Mouse (Mus musculus): ENCODE results near the gene Vmac.

Gene Vmac

GRCm38 (mm10) chr17:56717363-56718058 lies at the start of gene Vmac, which contains the start of gene Ndufa11:
TSS of gene Vmac (minus strand) at chr17:56718022.
TSS of gene Ndufa11 (plus strand) at chr17:56717767.
- DNase-seq, result peak; percentile 93

DNA sequence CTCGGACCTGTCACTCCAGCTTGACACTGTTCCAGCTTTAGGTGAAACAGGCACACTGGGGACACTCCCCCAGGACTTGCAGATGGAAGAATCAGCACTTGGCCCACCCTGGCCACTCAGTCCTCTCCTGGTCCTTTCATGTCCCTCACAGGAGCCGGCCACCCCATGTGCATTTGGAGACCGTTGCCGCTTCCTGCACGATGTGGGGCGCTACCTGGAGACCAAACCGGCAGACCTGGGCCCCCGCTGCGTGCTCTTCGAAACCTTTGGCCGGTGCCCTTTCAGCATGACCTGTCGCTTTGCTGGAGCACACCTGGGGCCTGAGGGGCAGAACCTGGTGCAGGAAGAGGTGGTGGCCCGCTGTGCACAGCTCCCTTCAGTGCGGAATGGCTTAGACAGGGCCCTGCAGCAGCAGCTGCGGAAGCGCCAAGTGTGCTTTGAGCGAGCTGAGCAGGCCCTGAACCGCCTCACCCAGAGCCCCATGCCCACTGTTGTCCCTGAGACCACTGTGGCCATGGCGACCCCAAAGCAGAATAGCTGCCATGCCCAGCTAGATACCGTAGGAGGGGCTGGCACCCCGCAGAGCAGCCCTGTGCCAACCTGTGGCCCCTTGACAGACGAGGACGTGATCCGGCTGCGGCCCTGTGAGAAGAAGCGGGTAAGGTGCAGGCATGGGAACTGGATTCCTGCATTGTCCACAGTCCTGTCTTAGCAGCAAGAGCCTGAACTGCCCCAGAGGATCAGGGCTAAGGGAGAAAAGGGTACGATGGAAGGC lies 49.0 kb upstream of the Vmac start:
- peak; percentile 76 for DNase-seq

DNA sequence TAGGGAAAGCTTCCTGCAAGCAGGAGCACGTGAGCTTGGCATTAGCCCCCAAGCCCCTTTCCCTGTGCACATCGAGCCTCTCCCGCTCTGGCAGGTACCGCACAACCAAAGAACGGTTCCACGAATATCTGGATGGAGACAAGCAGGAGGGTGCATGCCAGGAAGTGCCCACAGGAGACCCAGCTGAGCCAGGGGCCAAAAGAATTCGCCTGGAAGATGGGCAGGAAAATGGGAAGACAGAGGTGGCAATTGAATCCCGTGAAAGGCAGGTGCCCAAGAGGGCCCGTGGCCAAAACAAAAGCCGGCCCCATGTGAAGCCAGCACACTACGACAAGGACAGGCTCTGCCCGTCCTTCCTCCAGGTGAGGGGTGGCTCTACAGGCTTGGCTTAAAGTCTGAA lies 47.6 kb upstream of the Vmac start:
- peak; percentile 87 for DNase-seq

DNA sequence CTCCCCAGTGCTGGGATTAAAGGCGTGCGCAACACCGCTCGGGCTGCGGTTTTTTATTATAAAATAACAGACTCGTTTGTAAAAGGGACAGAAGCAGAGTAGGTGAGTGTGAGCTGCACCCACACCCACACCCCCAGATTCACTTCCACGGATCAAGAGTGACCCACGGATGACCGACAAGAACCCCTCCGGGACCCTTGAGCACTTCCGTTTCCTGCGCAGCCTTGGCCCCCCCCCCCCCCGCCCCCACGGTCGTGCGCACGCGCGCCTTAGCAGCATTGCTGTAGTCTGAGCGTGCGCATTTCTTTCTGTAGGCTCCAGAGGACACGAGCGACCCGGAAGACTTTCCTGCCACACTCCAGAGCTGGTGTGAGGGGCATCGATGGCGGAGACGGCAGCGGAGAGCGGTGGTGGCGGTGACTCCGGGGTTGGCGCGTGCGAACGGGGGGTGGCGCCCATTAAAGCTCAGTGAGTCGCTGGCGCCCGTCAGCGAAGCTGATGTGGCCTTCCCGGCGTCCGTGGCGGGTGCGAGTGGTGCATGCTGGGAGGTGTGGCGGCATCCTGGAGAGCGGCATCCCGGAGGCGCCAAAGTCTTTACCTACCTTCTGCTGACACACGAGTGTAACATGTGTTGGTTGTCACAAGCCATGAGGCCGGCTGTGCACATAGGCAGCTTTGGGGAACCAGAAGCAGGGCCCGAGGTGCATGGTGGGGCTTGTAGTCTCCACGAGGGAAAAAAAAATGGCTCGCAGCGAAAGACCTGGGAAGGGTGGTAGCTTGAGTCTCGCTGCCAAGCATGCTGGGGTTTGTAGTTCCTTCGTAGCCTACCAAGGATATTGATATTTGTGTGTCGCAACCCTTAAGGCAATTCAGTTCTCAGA lies 46.9 kb upstream of the Vmac start, which contains the start of gene Dus3l:
Gene Dus3l (plus strand): TSS at position 284 of the 881 bp plus-strand sequence.
- peak; percentile 95 for DNase-seq

DNA sequence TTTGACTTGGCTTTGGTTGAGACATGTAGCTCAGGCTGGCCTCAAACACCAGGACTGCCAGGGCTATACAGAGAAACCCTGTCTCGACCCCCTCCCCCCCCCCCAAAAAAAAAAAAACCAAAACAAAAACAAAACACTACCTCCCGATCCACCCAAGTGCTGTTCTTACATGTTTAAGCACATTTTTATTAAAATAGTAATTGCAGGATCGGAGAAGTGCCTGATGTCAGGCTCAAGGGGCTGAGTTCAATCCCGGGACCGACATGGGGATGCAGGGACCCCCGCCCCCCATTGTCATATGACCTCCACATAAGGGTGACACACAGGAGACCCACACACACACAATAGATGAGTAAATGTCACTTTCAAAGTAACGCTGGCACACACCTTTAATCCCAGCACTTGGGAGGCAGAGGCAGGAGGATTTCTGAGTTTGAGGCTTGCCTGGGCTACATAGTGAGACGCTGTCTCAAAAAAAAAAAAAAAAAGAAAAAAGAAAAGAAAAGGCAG lies 46.0 kb upstream of the Vmac start:
- peak; percentile 66 for DNase-seq

- peak; percentile 77 for DNase-seq
Observed at GRCm38 (mm10) chr17:56762769-56763731, 45.2 kb upstream of the Vmac start.

GRCm38 (mm10) chr17:56761991-56762410 lies 44.2 kb upstream of the Vmac start:
- peak; percentile 89 for DNase-seq

- DNase-seq, result peak; percentile 69
Observed at GRCm38 (mm10) chr17:56761077-56761476, 43.3 kb upstream of the Vmac start.

DNA sequence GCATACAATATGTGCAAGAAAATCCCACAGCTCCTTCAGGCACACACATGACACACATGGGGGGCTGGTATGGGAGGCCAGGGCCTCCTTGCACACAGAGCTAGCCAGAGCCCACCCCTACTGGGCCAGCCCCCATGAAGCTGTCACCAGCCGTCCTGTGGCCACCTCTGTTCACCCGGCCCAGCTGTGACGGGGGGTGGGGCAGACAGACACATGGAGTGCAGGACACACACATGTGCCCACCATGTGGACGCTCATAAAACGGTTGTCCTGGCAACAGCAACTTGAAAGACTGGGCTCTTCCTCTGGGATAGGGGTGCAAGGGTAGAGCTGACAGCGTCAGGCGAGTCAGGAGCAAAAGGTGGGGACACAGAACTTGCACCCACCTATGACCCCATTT lies 41.4 kb upstream of the Vmac start:
- DNase-seq, result peak; percentile 47

DNA sequence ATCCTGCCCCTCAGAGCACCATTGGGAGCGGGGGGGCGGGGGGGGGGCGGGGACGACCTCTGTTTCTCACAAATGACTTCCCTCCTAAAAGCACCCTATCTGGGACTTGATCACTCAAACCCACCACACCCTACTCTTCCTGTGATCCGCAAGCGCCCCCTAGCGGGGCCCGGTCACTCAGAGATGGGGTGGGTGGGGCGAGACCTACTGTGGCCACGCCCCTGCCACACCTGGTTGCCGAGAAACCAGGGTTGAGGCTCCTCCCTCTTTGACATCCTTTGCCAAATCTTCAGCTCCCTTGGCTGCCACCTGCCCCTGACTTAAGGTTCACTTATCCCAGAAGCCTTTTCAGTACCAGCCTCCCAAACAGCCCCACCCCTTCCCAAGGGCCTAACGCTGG lies 40.3 kb upstream of the Vmac start:
- DNase-seq, result peak; percentile 69

- peak; percentile 40 for DNase-seq
Observed at GRCm38 (mm10) chr17:56757416-56758123, 39.7 kb upstream of the Vmac start, which contains the start of gene Nrtn. TSS of gene Nrtn (minus strand) at chr17:56757530.

- DNase-seq, result no peak
Observed at GRCm38 (mm10) chr17:56756703-56757399, 39.0 kb upstream of the Vmac start.

DNA sequence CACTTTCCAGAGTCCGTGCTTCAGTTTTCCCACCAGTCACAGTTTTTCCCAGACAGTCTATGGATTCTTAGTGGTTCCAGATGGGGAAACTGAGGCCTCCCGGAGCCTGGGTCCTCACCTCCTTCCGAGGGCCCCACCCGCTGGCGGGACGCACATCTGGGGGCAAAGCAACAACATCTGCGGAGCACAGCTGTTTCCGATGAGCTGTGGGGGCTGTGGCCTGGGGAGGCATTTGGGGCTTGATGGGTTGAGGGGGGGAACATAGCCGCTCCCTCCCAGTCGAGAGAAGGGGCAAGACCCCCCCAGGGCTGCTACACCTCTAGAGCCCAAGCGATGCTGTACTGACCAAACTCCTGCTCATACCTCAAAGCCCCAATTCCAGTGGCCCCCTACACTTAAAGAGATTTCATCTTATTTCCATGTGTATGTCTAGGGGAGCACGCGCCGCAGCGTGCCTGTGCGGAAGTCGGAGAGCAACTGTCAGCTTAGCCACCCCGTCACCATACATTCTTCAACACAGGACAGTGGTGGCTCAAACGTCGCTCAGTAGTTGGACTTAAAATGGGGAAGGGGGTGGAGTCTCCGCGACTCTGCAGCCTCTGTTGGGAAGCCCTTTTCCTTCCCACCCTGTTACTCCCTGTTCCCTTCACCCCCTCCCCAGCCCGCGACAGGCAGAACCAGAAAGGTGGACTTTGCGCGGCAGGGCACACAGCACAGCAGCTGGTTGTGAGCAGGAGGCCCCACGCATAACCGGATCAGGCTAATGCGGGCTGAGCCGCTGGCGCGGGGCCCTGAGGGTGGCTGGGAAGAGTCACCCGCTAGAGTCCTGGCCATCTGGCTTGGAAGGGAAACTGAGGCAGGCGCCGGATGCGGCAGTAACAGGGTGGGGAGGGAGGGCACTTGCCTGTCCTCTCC lies 36.7 kb upstream of the Vmac start:
- no peak for DNase-seq

- no peak for DNase-seq
Observed at GRCm38 (mm10) chr17:56753452-56753851, 35.6 kb upstream of the Vmac start.

GRCm38 (mm10) chr17:56751404-56752072 lies 33.7 kb upstream of the Vmac start:
- DNase-seq, result no peak

- no peak for DNase-seq
Observed at GRCm38 (mm10) chr17:56744173-56744572, 26.4 kb upstream of the Vmac start.

DNA sequence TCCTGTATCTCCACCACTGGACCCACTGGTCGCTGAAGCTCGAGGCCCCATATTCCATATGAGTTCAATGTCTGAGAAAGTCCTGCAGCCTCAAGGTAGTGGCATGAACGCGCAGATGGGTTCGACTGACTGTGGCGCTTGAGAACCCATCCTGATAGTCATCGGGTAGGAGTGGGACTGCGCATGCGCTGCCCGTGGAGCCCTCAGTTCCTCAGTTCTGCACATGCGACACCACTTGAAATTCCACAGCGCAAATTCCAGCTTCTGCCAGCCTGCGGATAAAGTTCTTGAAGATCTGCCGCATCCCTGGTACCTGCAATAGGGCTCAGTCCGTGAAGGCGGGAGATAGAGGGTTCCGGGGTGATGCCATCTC lies 23.0 kb upstream of the Vmac start:
- DNase-seq, result no peak

DNA sequence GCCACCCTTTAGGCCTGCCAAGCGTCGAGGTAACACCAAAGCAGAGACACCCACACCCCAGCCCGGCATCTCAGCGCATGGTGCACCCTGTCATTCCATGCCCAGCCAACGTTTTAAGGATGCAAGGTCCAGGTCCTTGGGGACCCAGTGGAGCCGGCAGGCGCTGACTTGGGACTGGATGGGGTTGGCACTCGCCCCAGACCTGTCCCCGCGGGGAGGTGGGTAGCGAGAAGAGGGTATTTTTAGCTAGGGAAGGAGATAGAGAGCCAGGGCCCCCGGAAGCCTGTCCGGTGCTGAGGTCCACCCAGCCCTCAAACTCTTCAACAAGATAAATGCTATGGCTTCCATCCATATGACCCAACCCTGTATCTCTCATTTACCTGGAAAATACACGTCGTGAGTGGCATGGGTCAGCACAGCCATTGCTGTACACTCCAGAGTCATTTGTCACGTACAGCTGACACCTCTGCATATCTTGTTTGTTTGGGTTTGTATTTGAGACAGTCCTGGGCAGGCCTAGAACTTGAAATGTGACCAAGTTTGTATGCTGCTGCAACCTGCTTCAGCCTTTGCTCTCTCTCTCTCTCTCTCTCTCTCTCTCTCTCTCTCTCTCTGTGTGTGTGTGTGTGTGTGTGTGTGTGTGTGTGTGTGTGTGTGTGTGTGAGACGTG lies 22.4 kb upstream of the Vmac start:
- DNase-seq, result no peak
